Mouse (Mus musculus) CH12.LX (cell line): Measurements from ENCODE around the gene Pdcd1lg2. TPM values are rescaled to one million over a fixed set of nuclear protein-coding genes. Genes with fewer than 3 reads are reported as not detected.

ENCODE experiments used
- DNase-seq: peaks from one replicate; pipeline ENCODE4 v3.0.0-alpha.2; 2013; ENCODE audit errors: extremely low read depth
- H3K27ac ChIP-seq: 2 replicates; pipeline ENCODE4 v1.5.1; 2012; ENCODE audit warnings: low read depth, mild to moderate bottlenecking, control low read depth, moderate library complexity; ENCODE audit not compliant: insufficient read depth
- H3K27me3 ChIP-seq: replicated peaks from 2 replicates; pipeline ENCODE3; 2012; ENCODE audit warnings: inconsistent platforms
- H3K36me3 ChIP-seq, 2 experiments: replicated peaks in 1 of 2; 2 replicates each; pipeline versions ENCODE3 to v1.6.1; 2012; ENCODE audit warnings: inconsistent platforms in 1 of 2, low read length in 1 of 2, mild to moderate bottlenecking in 1 of 2, mixed read lengths in 1 of 2, moderate library complexity in 1 of 2; ENCODE audit not compliant: control insufficient read depth in 1 of 2, insufficient read depth in 1 of 2
- H3K4me1 ChIP-seq, 2 experiments: 2 replicates each; pipeline ENCODE4 v1.6.1; 2012; ENCODE audit warnings: inconsistent platforms in 1 of 2, moderate library complexity in 1 of 2; ENCODE audit not compliant: insufficient read depth in 2 of 2, control insufficient read depth in 1 of 2
- H3K4me2 ChIP-seq: 2 replicates; pipeline ENCODE4 v1.6.1; 2012; ENCODE audit warnings: low read depth, mild to moderate bottlenecking, control low read depth; ENCODE audit not compliant: poor library complexity, insufficient read depth, severe bottlenecking
- H3K4me3 ChIP-seq, 3 experiments: fragments of 150-350 bp in 1 of 3; sonication (generic) in 1 of 3; replicated peaks in 1 of 3; 2 replicates each; pipeline versions ENCODE3 to v1.5.1; 2011 to 2012; ENCODE audit warnings: low read depth in 2 of 3, low read length in 2 of 3, mild to moderate bottlenecking in 2 of 3, moderate library complexity in 2 of 3, control low read depth in 1 of 3, improper control_type of control experiment in 1 of 3, inconsistent platforms in 1 of 3, mixed read lengths in 1 of 3; ENCODE audit not compliant: poor library complexity in 1 of 3
- H3K79me2 ChIP-seq: replicated peaks from 2 replicates; pipeline ENCODE4 v1.6.1; 2012; ENCODE audit warnings: mild to moderate bottlenecking, moderate library complexity; ENCODE audit not compliant: control insufficient read depth, poor library complexity, insufficient read depth, severe bottlenecking; ENCODE audit errors: extremely low read depth
- H3K9ac ChIP-seq: 2 replicates; pipeline ENCODE4 v1.6.1; 2012; ENCODE audit warnings: low read depth, mild to moderate bottlenecking, control low read depth, moderate library complexity; ENCODE audit not compliant: insufficient read depth
- H3K9me3 ChIP-seq: replicated peaks from 2 replicates; pipeline ENCODE3; 2012; ENCODE audit warnings: low read length, inconsistent platforms, mixed read lengths
- CHD1 ChIP-seq: IDR thresholded peaks from 2 replicates; pipeline ENCODE4 v1.6.1; 2012; ENCODE audit warnings: low read depth, low read length, improper control_type of control experiment, inconsistent platforms
- CTCF ChIP-seq, 2 experiments: IDR thresholded peaks in 1 of 2; conservative IDR thresholded peaks in 1 of 2; 2 replicates each; pipeline ENCODE4 v1.5.1; 2011 to 2012; ENCODE audit warnings: low read depth in 2 of 2, low read length in 2 of 2, improper control_type of control experiment in 1 of 2, inconsistent platforms in 1 of 2, mild to moderate bottlenecking in 1 of 2, moderate library complexity in 1 of 2
- JUND ChIP-seq: conservative IDR thresholded peaks from 2 replicates; pipeline ENCODE4 v1.6.1; 2011; ENCODE audit warnings: low read depth, low read length, improper control_type of control experiment
- MAX ChIP-seq: IDR thresholded peaks from 2 replicates; pipeline ENCODE4 v1.6.1; 2011; ENCODE audit warnings: low read length, improper control_type of control experiment
- MYC ChIP-seq: IDR thresholded peaks from 2 replicates; pipeline ENCODE4 v1.6.1; 2011; ENCODE audit warnings: low read depth, mild to moderate bottlenecking, improper control_type of control experiment, low read length
- NRF1 ChIP-seq: IDR thresholded peaks from 2 replicates; pipeline ENCODE4 v1.6.1; 2014; ENCODE audit warnings: low read depth, mild to moderate bottlenecking, inconsistent platforms, low read length, improper control_type of control experiment, moderate library complexity
- SMC3 ChIP-seq: IDR thresholded peaks from 2 replicates; pipeline ENCODE4 v1.6.1; 2011; ENCODE audit warnings: low read depth, low read length, improper control_type of control experiment
- TCF12 ChIP-seq: IDR thresholded peaks from 2 replicates; pipeline ENCODE4 v1.6.1; 2014; ENCODE audit warnings: low read depth, mild to moderate bottlenecking, inconsistent platforms, low read length, improper control_type of control experiment
- ZNF384 ChIP-seq: IDR thresholded peaks from 2 replicates; pipeline ENCODE4 v1.6.1; 2012; ENCODE audit warnings: low read depth, low read length, improper control_type of control experiment, inconsistent platforms
- dilution Hi-C: fragments of 300-500 bp; cut with MboI; formaldehyde crosslinking; loops from 2 replicates; pipeline ENCODE4 v1.14.3; 2020; ENCODE audit warnings: low sequenced_read_pairs; ENCODE audit not compliant: extremely low pct_unique_long_range_greater_than_20kb, extremely low pct_ligation_motif_present
- in situ Hi-C: fragments of 300-500 bp; cut with MboI; formaldehyde crosslinking; loops from 3 replicates; pipeline ENCODE4 v1.14.3; 2019; ENCODE audit warnings: low sequenced_read_pairs, low pct_ligation_motif_present, low pct_unique_long_range_greater_than_20kb, mixed read lengths
- polyA plus RNA-seq: library from polyadenylated mRNA; unstranded; fragments of >175 nt; gene quantifications from 2 replicates; pipeline ENCODE4 v1.2.1, GENCODE M21; 2012; ENCODE audit warnings: low read depth; ENCODE audit not compliant: insufficient read length
- total RNA-seq, 2 experiments: library from RNA; depleted of rRNA; stranded (reverse); fragments of 300-350 nt in 1 of 2; fragments of >200 nt in 1 of 2; gene quantifications; 2 replicates each; pipeline ENCODE4 v1.2.3; 2012 to 2014

Pdcd1lg2 gene
- total and polyA plus RNA-seq, 3 experiments, result 1.4 to 5.5 (median 1.7) TPM

- Histone ChIP-seq H3K27me3 (no peaks in the 10 kb centered on the region), H3K9me3 (no peaks in the 10 kb centered on the region), H3K9ac (no peak overlapping the region; the same call in 1 of the 2 replicates), H3K4me1 (peaks cover 0 to 19% of the 10 kb centered on the region in 2 experiments; a peak in 2 of 4 replicates), H3K36me3 (peaks cover 2 to 23% of the 10 kb centered on the region in 2 experiments), H3K79me2 (no peaks in the 10 kb centered on the region), H3K27ac (no peak overlapping the region), H3K4me3 (peak overlapping the region in 1 of 3 experiments; percentile 4), H3K4me2 (0 out of 2 replicates have a peak overlapping the region, but pooled peaks have one; percentile 11)
- dilution Hi-C loops, result no loop called here
- in situ Hi-C loops, result no loop called here
- DNase-seq, result no peak
- peak; percentile 61; the same call in 1 of the 2 replicates for TF ChIP-seq MYC
- TF ChIP-seq CHD1, result no peak
- 0 out of 2 replicates have a peak, but pooled peaks have one; percentile 51 for TF ChIP-seq MAX
- TF ChIP-seq, all 38 proteins: peak for 2
These were observed 43.5 kb downstream of the Pdcd1lg2 start for GRCm38 (mm10) chr19:29454141-29454601.

GRCm38 (mm10) chr19:29455156-29455555 is 44.4 kb downstream of the Pdcd1lg2 start:
- Histone ChIP-seq H3K79me2 (no peaks in the 10 kb centered on the region), H3K4me2 (no peak overlapping the region), H3K4me3 (no peak overlapping the region), H3K27me3 (no peaks in the 10 kb centered on the region), H3K27ac (no peak overlapping the region), H3K9me3 (no peaks in the 10 kb centered on the region), H3K4me1 (peaks cover 0 to 10% of the 10 kb centered on the region in 2 experiments; a peak in 2 of 4 replicates), H3K36me3 (peaks cover 2 to 19% of the 10 kb centered on the region in 2 experiments), H3K9ac (no peak overlapping the region)
- TF ChIP-seq SMC3, result peak; percentile 30
- no peak for TF ChIP-seq MYC
- TF ChIP-seq NRF1, result no peak
- peak in 1 of 2 experiments; percentile 28; a peak in 2 of 4 replicates for TF ChIP-seq CTCF (conservative IDR thresholded peaks at IDR 0.05 in 1 of 2, IDR thresholded peaks at IDR 0.05 in 1 of 2; ENCODE audit: low read depth in 2 of 2, low read length in 2 of 2)
- dilution Hi-C loops (no loop called here), in situ Hi-C loops (no loop called here)
- no peak for DNase-seq

GRCm38 (mm10) chr19:29457982-29458381 is 47.3 kb downstream of the Pdcd1lg2 start:
- peaks cover 2 to 15% of the 10 kb centered on the region in 2 experiments for H3K36me3 ChIP-seq
- H3K4me1 ChIP-seq, result peaks cover 0 to 16% of the 10 kb centered on the region in 2 experiments; a peak in 2 of 4 replicates
- DNase-seq, result no peak
- H3K4me2 ChIP-seq, result no peak overlapping the region
- dilution Hi-C loops (no loop called here), in situ Hi-C loops (no loop called here)
- no peaks in the 10 kb centered on the region for H3K27me3 ChIP-seq
- H3K9me3 ChIP-seq, result no peaks in the 10 kb centered on the region
- H3K9ac ChIP-seq, result no peak overlapping the region
- no peaks in the 10 kb centered on the region for H3K79me2 ChIP-seq
- H3K4me3 ChIP-seq, result no peak overlapping the region
- TF ChIP-seq TCF12 (no peak), ZNF384 (no peak), JUND (no peak)
- H3K27ac ChIP-seq, result no peak overlapping the region
